Mouse (Mus musculus): ENCODE measurements around the gene Brms1. TPM values are rescaled to one million over a fixed set of nuclear protein-coding genes. Genes with fewer than 3 reads are reported as not detected.
A peak's percentile ranks its signal among the peaks of the same experiment; 100 is the strongest.

Gene Brms1
- total RNA-seq, 1 experiment from 2014 or later, result 32.0 TPM

- DNase-seq, result no peak
Observed at GRCm38 (mm10) chr19:5089324-5089723, 48.2 kb downstream of the Brms1 start.

- DNase-seq, result no peak
Observed at GRCm38 (mm10) chr19:5092083-5092482, 50.9 kb downstream of the Brms1 start.

- DNase-seq, result no peak
Observed at GRCm38 (mm10) chr19:5093481-5094242, 52.5 kb downstream of the Brms1 start.

GRCm38 (mm10) chr19:5094243-5094632 is 53.1 kb downstream of the Brms1 start:
- peak; percentile 95 for DNase-seq

- DNase-seq, result no peak
Observed at GRCm38 (mm10) chr19:5094746-5095417, 53.7 kb downstream of the Brms1 start.

- no peak for DNase-seq
Observed at GRCm38 (mm10) chr19:5095887-5096474, 54.8 kb downstream of the Brms1 start.

GRCm38 (mm10) chr19:5097521-5098362 is 56.6 kb downstream of the Brms1 start:
- DNase-seq, result no peak

- peak; percentile 74 for DNase-seq
Observed at GRCm38 (mm10) chr19:5098363-5099143, 57.4 kb downstream of the Brms1 start, which contains the start of gene Cnih2. Gene Cnih2 (minus strand): TSS chr19:5098521.

Other genes with a start within 250 kb of the Brms1 start
- 62.4 and 65.4 TPM in 2 replicates for gene Rbm4, start 247.5 kb upstream of the Brms1 start, total RNA-seq (2021)
- gene Gm21992, start 229.7 kb upstream of the Brms1 start, total RNA-seq (2021), result 22.2 and 30.2 TPM in 2 replicates
- 45.4 and 46.5 TPM in 2 replicates for gene Rbm14, start 229.7 kb upstream of the Brms1 start, total RNA-seq (2021)
- gene Ccs, start 202.0 kb upstream of the Brms1 start, total RNA-seq (2021), result 107 and 128 TPM in 2 replicates
- 0.15 TPM in 1 of 2 replicates, not detected in the other for gene Ccdc87, start 202.0 kb upstream of the Brms1 start, total RNA-seq (2021)
- 361 and 398 TPM in 2 replicates for gene Ctsf, start 186.2 kb upstream of the Brms1 start, total RNA-seq (2021)
- gene Actn3, start 163.4 kb upstream of the Brms1 start, total RNA-seq (2021), result 0.58 and 0.71 TPM in 2 replicates
- 21.0 and 23.3 TPM in 2 replicates for gene Zdhhc24, start 162.7 kb upstream of the Brms1 start, total RNA-seq (2021)
- gene Bbs1, start 134.7 kb upstream of the Brms1 start, total RNA-seq (2021), result 8.4 and 12.3 TPM in 2 replicates
- gene Dpp3, start 113.1 kb upstream of the Brms1 start, total RNA-seq (2021), result 102 and 126 TPM in 2 replicates
- gene Peli3, start 98.2 kb upstream of the Brms1 start, total RNA-seq (2021), result 8.4 and 11.4 TPM in 2 replicates
- gene Mrpl11, start 79.2 kb upstream of the Brms1 start, total RNA-seq (2021), result 51.7 and 51.8 TPM in 2 replicates
- 0.33 and 0.43 TPM in 2 replicates for gene Npas4, start 51.0 kb upstream of the Brms1 start, total RNA-seq (2021)
- gene Slc29a2, start 17.5 kb upstream of the Brms1 start, total RNA-seq (2021), result 4.9 and 5.0 TPM in 2 replicates
- 16.3 and 41.8 TPM in 2 replicates for gene B4gat1, start 2.5 kb upstream of the Brms1 start, total RNA-seq (2021)
- 1.7 and 9.8 TPM in 2 replicates for gene AC124502.3, start 2.5 kb upstream of the Brms1 start, total RNA-seq (2021)
- 5.9 and 6.0 TPM in 2 replicates for gene Rin1, start 9.1 kb downstream of the Brms1 start, total RNA-seq (2021)
- gene Cd248, start 26.7 kb downstream of the Brms1 start, total RNA-seq (2021), result 10.0 and 12.7 TPM in 2 replicates
- 1.3 and 1.4 TPM in 2 replicates for gene Tmem151a, start 44.2 kb downstream of the Brms1 start, total RNA-seq (2021)
- 62.7 and 68.2 TPM in 2 replicates for gene Yif1a, start 47.2 kb downstream of the Brms1 start, total RNA-seq (2021)
- gene Cnih2, start 57.2 kb downstream of the Brms1 start, total RNA-seq (2021), result 1.1 and 2.7 TPM in 2 replicates
- 165 and 186 TPM in 2 replicates for gene Rab1b, start 65.7 kb downstream of the Brms1 start, total RNA-seq (2021)
- gene Klc2, start 77.2 kb downstream of the Brms1 start, total RNA-seq (2021), result 47.3 and 54.2 TPM in 2 replicates
- gene Pacs1, start 231.8 kb downstream of the Brms1 start, total RNA-seq (2021), result 18.0 and 26.9 TPM in 2 replicates